Mouse (Mus musculus) lung, postnatal 0 days (tissue): ENCODE measurements around the gene Plac8.

Experiments used
- CTCF ChIP-seq: IDR thresholded peaks from 2 replicates; pipeline ENCODE4 v1.5.1; 2016; ENCODE audit warnings: antibody characterized with exemption, mild to moderate bottlenecking
- EP300 ChIP-seq: IDR thresholded peaks from 2 replicates; pipeline ENCODE4 v1.6.1; 2016; ENCODE audit warnings: antibody characterized with exemption, mild to moderate bottlenecking, control low read depth

- TF ChIP-seq CTCF (no peak), EP300 (no peak)
Observed at GRCm38 (mm10) chr5:100585206-100585644, 13.2 kb upstream of the Plac8 start.
